Mouse (Mus musculus): Measurements from ENCODE around the gene Mycbpap.

DNA sequence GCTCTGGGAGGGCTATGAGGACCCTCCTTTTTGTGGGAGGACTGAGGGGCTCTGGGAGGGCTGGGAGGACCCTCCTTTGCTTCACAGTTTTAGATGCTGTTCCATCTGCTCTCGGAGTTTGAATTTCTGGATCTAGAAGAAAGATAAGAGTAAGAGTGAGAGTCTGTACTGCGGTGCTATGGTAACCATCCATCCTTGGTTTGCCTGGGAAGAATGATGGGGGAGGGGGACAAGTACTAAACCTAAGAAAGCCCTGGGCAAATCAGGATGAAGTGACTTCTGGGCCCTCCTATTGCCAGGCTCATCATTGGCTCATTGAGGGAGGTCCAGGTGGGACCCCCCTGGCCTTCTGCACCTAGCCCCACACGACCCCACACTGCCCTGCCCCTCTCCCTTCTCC, 36.7 kb upstream of the Mycbpap start:
- TF ChIP-seq CTCF (conservative IDR thresholded peaks at IDR 0.05; ENCODE audit: low read length) (no peak), NANOG (IDR thresholded peaks at IDR 0.05; ENCODE audit: borderline replicate concordance, low read length) (no peak), POU5F1 (IDR thresholded peaks at IDR 0.05; ENCODE audit: borderline replicate concordance, low read length) (no peak)

Data from E14TG2a.4 (cell line).